Mouse (Mus musculus): ENCODE data around the gene Fam129a. TPM values are rescaled to one million over a fixed set of nuclear protein-coding genes. Genes with fewer than 3 reads are reported as not detected.

Gene Fam129a
- total RNA-seq, 2 experiments from 2014 or later = 6.1 to 13.4 TPM

- ATAC-seq (replicated peaks; ENCODE audit: low FRiP score, poor library complexity, severe bottlenecking) = no peak
Measured at GRCm38 (mm10) chr1:151620730-151621129, 49.7 kb downstream of the Fam129a start.

GRCm38 (mm10) chr1:151624442-151625226 lies 53.6 kb downstream of the Fam129a start:
- no peak for ATAC-seq (replicated peaks; ENCODE audit: low FRiP score, poor library complexity, severe bottlenecking)

GRCm38 (mm10) chr1:151625260-151625659 lies 54.3 kb downstream of the Fam129a start:
- no peak for ATAC-seq (replicated peaks; ENCODE audit: low FRiP score, poor library complexity, severe bottlenecking)

GRCm38 (mm10) chr1:151625690-151626089 lies 54.7 kb downstream of the Fam129a start:
- ATAC-seq (replicated peaks; ENCODE audit: low FRiP score, poor library complexity, severe bottlenecking) = no peak

GRCm38 (mm10) chr1:151626631-151627030 lies 55.6 kb downstream of the Fam129a start:
- ATAC-seq (replicated peaks; ENCODE audit: low FRiP score, poor library complexity, severe bottlenecking) = no peak

GRCm38 (mm10) chr1:151627141-151627540 lies 56.2 kb downstream of the Fam129a start:
- no peak for ATAC-seq (replicated peaks; ENCODE audit: low FRiP score, poor library complexity, severe bottlenecking)

GRCm38 (mm10) chr1:151629591-151630250 lies 58.7 kb downstream of the Fam129a start:
- ATAC-seq (replicated peaks; ENCODE audit: low FRiP score, poor library complexity, severe bottlenecking) = no peak

- no peak for ATAC-seq (replicated peaks; ENCODE audit: low FRiP score, poor library complexity, severe bottlenecking)
Measured at GRCm38 (mm10) chr1:151630251-151630628, 59.3 kb downstream of the Fam129a start.

GRCm38 (mm10) chr1:151631061-151631460 lies 60.1 kb downstream of the Fam129a start:
- ATAC-seq (replicated peaks; ENCODE audit: low FRiP score, poor library complexity, severe bottlenecking) = no peak

GRCm38 (mm10) chr1:151631703-151632294 lies 60.8 kb downstream of the Fam129a start:
- ATAC-seq (replicated peaks; ENCODE audit: low FRiP score, poor library complexity, severe bottlenecking) = no peak

GRCm38 (mm10) chr1:151632567-151633356 lies 61.8 kb downstream of the Fam129a start:
- ATAC-seq (replicated peaks; ENCODE audit: low FRiP score, poor library complexity, severe bottlenecking) = no peak

- no peak for ATAC-seq (replicated peaks; ENCODE audit: low FRiP score, poor library complexity, severe bottlenecking)
Measured at GRCm38 (mm10) chr1:151636637-151637036, 65.7 kb downstream of the Fam129a start.

GRCm38 (mm10) chr1:151637351-151637922 lies 66.5 kb downstream of the Fam129a start:
- no peak for ATAC-seq (replicated peaks; ENCODE audit: low FRiP score, poor library complexity, severe bottlenecking)

GRCm38 (mm10) chr1:151638357-151638756 lies 67.4 kb downstream of the Fam129a start:
- no peak for ATAC-seq (replicated peaks; ENCODE audit: low FRiP score, poor library complexity, severe bottlenecking)

- no peak for ATAC-seq (replicated peaks; ENCODE audit: low FRiP score, poor library complexity, severe bottlenecking)
Measured at GRCm38 (mm10) chr1:151638770-151639169, 67.8 kb downstream of the Fam129a start.

GRCm38 (mm10) chr1:151646380-151646779 lies 75.4 kb downstream of the Fam129a start:
- no peak for ATAC-seq (replicated peaks; ENCODE audit: low FRiP score, poor library complexity, severe bottlenecking)

GRCm38 (mm10) chr1:151648099-151648498 lies 77.1 kb downstream of the Fam129a start:
- ATAC-seq (replicated peaks; ENCODE audit: low FRiP score, poor library complexity, severe bottlenecking) = no peak

GRCm38 (mm10) chr1:151657042-151657605 lies 86.1 kb downstream of the Fam129a start:
- no peak for ATAC-seq (replicated peaks; ENCODE audit: low FRiP score, poor library complexity, severe bottlenecking)

GRCm38 (mm10) chr1:151658291-151658830 lies 87.4 kb downstream of the Fam129a start:
- ATAC-seq (replicated peaks; ENCODE audit: low FRiP score, poor library complexity, severe bottlenecking) = no peak
